ENCODE assay signal across 15 mouse cellular contexts in genomic region chr1:140338417-140338816, GRCm38 (mm10).
"Had no signal": no experiment of that assay in that cellular context is flagged by ENCODE, and none has a peak within 500 bp of the region (broad histone marks: within the 10 kb centered on the region; RNA-seq: fewer than 3 reads in every experiment).

No protein-coding gene starts in this region.

- H3K27ac ChIP-seq: kidney, postnatal 0 days; limb, embryonic 13.5 days; liver, embryonic 14.5 days; midbrain, embryonic 13.5 days; neural tube, embryonic 15.5 days had no signal

- ATAC-seq: inflammation-experienced regulatory T-cells, adult 6 months; intestine, postnatal 0 days; midbrain, embryonic 13.5 days had no signal

- H3K4me3 ChIP-seq: limb, embryonic 13.5 days; midbrain, embryonic 13.5 days; myocyte; neural tube, embryonic 15.5 days had no signal

- DNase-seq: kidney, adult 8-10 months; kidney, postnatal 36 days; left cerebral cortex, postnatal 4 days; lung, adult 18-20 months; spleen, adult 18-20 months; thymus, adult 2 months; thymus, postnatal 25 days had no signal
